Mouse (Mus musculus) embryonic facial prominence, embryonic 13.5 days (tissue): Measurements from ENCODE around the gene Wdr17. TPM values are rescaled to one million over a fixed set of nuclear protein-coding genes. Genes with fewer than 3 reads are reported as not detected.

Experiments used
- ATAC-seq: fragments of 200-750 bp; cut with Nextera tagmentation; 2 replicates; pipeline ENCODE4 v1.8.0; 2017; ENCODE audit warnings: low read depth; ENCODE audit not compliant: insufficient number of reproducible peaks, insufficient read depth, low FRiP score, low TSS enrichment
- H3K27ac ChIP-seq: fragments of 300-500 bp; sonication (generic); 2 replicates; pipeline ENCODE4 v1.5.1; 2015; ENCODE audit warnings: moderate library complexity, mild to moderate bottlenecking, inconsistent platforms
- H3K27me3 ChIP-seq: fragments of 300-500 bp; sonication (generic); 2 replicates; pipeline ENCODE4 v1.6.1; 2015; ENCODE audit warnings: mild to moderate bottlenecking, inconsistent platforms
- H3K36me3 ChIP-seq: fragments of 300-500 bp; sonication (generic); 2 replicates; pipeline ENCODE4 v1.6.1; 2015; ENCODE audit warnings: mild to moderate bottlenecking, inconsistent platforms
- H3K4me1 ChIP-seq: fragments of 300-500 bp; sonication (generic); 2 replicates; pipeline ENCODE4 v1.6.1; 2015; ENCODE audit warnings: inconsistent platforms
- H3K4me2 ChIP-seq: fragments of 300-500 bp; sonication (generic); 2 replicates; pipeline ENCODE4 v1.6.1; 2015; ENCODE audit warnings: moderate library complexity, mild to moderate bottlenecking, inconsistent platforms
- H3K4me3 ChIP-seq: fragments of 300-500 bp; sonication (generic); 2 replicates; pipeline ENCODE4 v1.5.1; 2015; ENCODE audit warnings: mild to moderate bottlenecking, inconsistent platforms
- H3K9ac ChIP-seq: fragments of 300-500 bp; sonication (generic); 2 replicates; pipeline ENCODE4 v1.6.1; 2015; ENCODE audit warnings: mild to moderate bottlenecking, inconsistent platforms
- H3K9me3 ChIP-seq: fragments of 300-500 bp; sonication (generic); 2 replicates; pipeline ENCODE4 v1.6.1; 2016; ENCODE audit warnings: inconsistent platforms
- WGBS: fragments of 180-500 bp; shearing (Covaris S2); methylation state at CpG from one replicate; pipeline ENCODE4 v1.1.7; 2015; ENCODE audit warnings: mixed read lengths; 5-methylcytosine and 5-hydroxymethylcytosine counted together
- polyA plus RNA-seq: library from polyadenylated mRNA; unstranded; fragments of >200 nt; fragmentation: Nextera tagmentation; extraction: Ambion mirVana; gene quantifications from 2 replicates; pipeline ENCODE4 v1.2.1, GENCODE M21; 2015

Wdr17 gene
- polyA plus RNA-seq, result 1.2 TPM in 2 replicates

GRCm38 (mm10) chr8:54886987-54887785, at the start of gene Wdr17:
TSS of gene Wdr17 (minus strand) at chr8:54887184.
- no peak within 1 kb of the TSS for H3K9ac ChIP-seq
- ATAC-seq, result no peak
- H3K36me3 ChIP-seq, result no peaks in the 10 kb centered on the region
- WGBS, result 84% methylated on average over 9 of the region's 9 CpGs
- H3K4me2 ChIP-seq, result no peak within 1 kb of the TSS
- no peak within 1 kb of the TSS for H3K27ac ChIP-seq
- no peaks in the 10 kb centered on the region for H3K27me3 ChIP-seq
- no peaks in the 10 kb centered on the region for H3K9me3 ChIP-seq
- no peaks in the 10 kb centered on the region for H3K4me1 ChIP-seq
- no peak within 1 kb of the TSS for H3K4me3 ChIP-seq

- H3K27ac ChIP-seq, result no peak overlapping the region
- no peaks in the 10 kb centered on the region for H3K9me3 ChIP-seq
- no peaks in the 10 kb centered on the region for H3K4me1 ChIP-seq
- H3K36me3 ChIP-seq, result no peaks in the 10 kb centered on the region
- no peak overlapping the region for H3K4me2 ChIP-seq
- no peak; the same call in 1 of the 2 replicates for ATAC-seq
- 40% methylated on average over 2 of the region's 2 CpGs for WGBS
- H3K9ac ChIP-seq, result no peak overlapping the region
- H3K27me3 ChIP-seq, result no peaks in the 10 kb centered on the region
- H3K4me3 ChIP-seq, result no peak overlapping the region
Observed at GRCm38 (mm10) chr8:54932306-54932705, 45.3 kb upstream of the Wdr17 start.

GRCm38 (mm10) chr8:54924936-54925335, 38.0 kb upstream of the Wdr17 start:
- H3K27ac ChIP-seq, result no peak overlapping the region
- no peaks in the 10 kb centered on the region for H3K36me3 ChIP-seq
- no peak overlapping the region for H3K9ac ChIP-seq
- H3K9me3 ChIP-seq, result no peaks in the 10 kb centered on the region
- no peaks in the 10 kb centered on the region for H3K27me3 ChIP-seq
- WGBS, result 81% methylated on average over 3 of the region's 3 CpGs
- no peak for ATAC-seq
- no peak overlapping the region for H3K4me2 ChIP-seq
- H3K4me1 ChIP-seq, result no peaks in the 10 kb centered on the region
- no peak overlapping the region for H3K4me3 ChIP-seq

GRCm38 (mm10) chr8:54922160-54922855, 35.3 kb upstream of the Wdr17 start:
- 47% methylated on average over 2 of the region's 2 CpGs for WGBS

GRCm38 (mm10) chr8:54917710-54918109, 30.7 kb upstream of the Wdr17 start:
- 62% methylated on average over 9 of the region's 9 CpGs for WGBS
- Histone ChIP-seq H3K27me3 (no peaks in the 10 kb centered on the region), H3K27ac (no peak overlapping the region), H3K4me2 (no peak overlapping the region), H3K36me3 (no peaks in the 10 kb centered on the region), H3K9me3 (no peaks in the 10 kb centered on the region), H3K4me1 (no peaks in the 10 kb centered on the region), H3K4me3 (no peak overlapping the region), H3K9ac (no peak overlapping the region)
- no peak for ATAC-seq

More at GRCm38 (mm10) chr8:54922160-54922855, 35.3 kb upstream of the Wdr17 start:
- Histone ChIP-seq H3K27ac (no peak overlapping the region), H3K9ac (no peak overlapping the region), H3K4me1 (no peaks in the 10 kb centered on the region), H3K36me3 (no peaks in the 10 kb centered on the region), H3K9me3 (no peaks in the 10 kb centered on the region), H3K27me3 (no peaks in the 10 kb centered on the region), H3K4me3 (no peak overlapping the region), H3K4me2 (no peak overlapping the region)
- ATAC-seq, result no peak

- Histone ChIP-seq H3K4me1 (no peaks in the 10 kb centered on the region), H3K36me3 (no peaks in the 10 kb centered on the region), H3K4me2 (no peak overlapping the region), H3K27me3 (no peaks in the 10 kb centered on the region), H3K9me3 (no peaks in the 10 kb centered on the region), H3K9ac (no peak overlapping the region), H3K27ac (no peak overlapping the region), H3K4me3 (no peak overlapping the region)
- no peak for ATAC-seq
- 90% methylated on average over 2 of the region's 2 CpGs for WGBS
Observed at GRCm38 (mm10) chr8:54912891-54913290, 25.9 kb upstream of the Wdr17 start.

- 85% methylated on average over 2 of the region's 2 CpGs for WGBS
- Histone ChIP-seq H3K4me2 (no peak overlapping the region), H3K9me3 (no peaks in the 10 kb centered on the region), H3K27ac (no peak overlapping the region), H3K4me1 (no peaks in the 10 kb centered on the region), H3K4me3 (no peak overlapping the region), H3K9ac (no peak overlapping the region), H3K27me3 (no peaks in the 10 kb centered on the region), H3K36me3 (no peaks in the 10 kb centered on the region)
- no peak for ATAC-seq
Observed at GRCm38 (mm10) chr8:54899444-54899843, 12.5 kb upstream of the Wdr17 start.

GRCm38 (mm10) chr8:54894637-54895322, 7.8 kb upstream of the Wdr17 start:
- Histone ChIP-seq H3K27me3 (no peaks in the 10 kb centered on the region), H3K27ac (no peak overlapping the region), H3K9me3 (no peaks in the 10 kb centered on the region), H3K36me3 (no peaks in the 10 kb centered on the region), H3K4me3 (no peak overlapping the region), H3K4me2 (no peak overlapping the region), H3K4me1 (no peaks in the 10 kb centered on the region), H3K9ac (no peak overlapping the region)
- 75% methylated on average over 2 of the region's 2 CpGs for WGBS
- ATAC-seq, result no peak

GRCm38 (mm10) chr8:54894180-54894579, 7.2 kb upstream of the Wdr17 start:
- H3K27me3 ChIP-seq, result no peaks in the 10 kb centered on the region
- no peak overlapping the region for H3K9ac ChIP-seq
- 92% methylated on average over 1 of the region's 1 CpGs for WGBS
- H3K4me1 ChIP-seq, result no peaks in the 10 kb centered on the region
- ATAC-seq, result no peak
- H3K9me3 ChIP-seq, result no peaks in the 10 kb centered on the region
- no peak overlapping the region for H3K4me2 ChIP-seq
- H3K36me3 ChIP-seq, result no peaks in the 10 kb centered on the region
- H3K4me3 ChIP-seq, result no peak overlapping the region
- no peak overlapping the region for H3K27ac ChIP-seq

GRCm38 (mm10) chr8:54886560-54886959, 424 bp downstream of the Wdr17 start:
- ATAC-seq, result no peak
- Histone ChIP-seq H3K9me3 (no peaks in the 10 kb centered on the region), H3K4me3 (no peak overlapping the region), H3K27me3 (no peaks in the 10 kb centered on the region), H3K4me1 (no peaks in the 10 kb centered on the region), H3K36me3 (no peaks in the 10 kb centered on the region), H3K27ac (no peak overlapping the region), H3K4me2 (no peak overlapping the region), H3K9ac (no peak overlapping the region)
- 77% methylated on average over 4 of the region's 4 CpGs for WGBS

GRCm38 (mm10) chr8:54876458-54876857, 10.5 kb downstream of the Wdr17 start:
- Histone ChIP-seq H3K27me3 (no peaks in the 10 kb centered on the region), H3K4me3 (no peak overlapping the region), H3K4me2 (no peak overlapping the region), H3K9me3 (no peaks in the 10 kb centered on the region), H3K4me1 (no peaks in the 10 kb centered on the region), H3K9ac (no peak overlapping the region), H3K36me3 (no peaks in the 10 kb centered on the region), H3K27ac (no peak overlapping the region)
- WGBS, result 79% methylated on average over 4 of the region's 4 CpGs
- ATAC-seq, result no peak

- Histone ChIP-seq H3K4me3 (no peak overlapping the region), H3K9me3 (no peaks in the 10 kb centered on the region), H3K36me3 (no peaks in the 10 kb centered on the region), H3K9ac (no peak overlapping the region), H3K4me2 (no peak overlapping the region), H3K27ac (no peak overlapping the region), H3K4me1 (no peaks in the 10 kb centered on the region), H3K27me3 (no peaks in the 10 kb centered on the region)
- 59% methylated on average over 1 of the region's 1 CpGs for WGBS
- no peak for ATAC-seq
Observed at GRCm38 (mm10) chr8:54864761-54865064, 22.3 kb downstream of the Wdr17 start.
